8 mouse cellular contexts compared by ENCODE assay signal in genomic region chr5:53995316-53995715, GRCm38 (mm10). TPM values are rescaled to one million over a fixed set of nuclear protein-coding genes. Genes with fewer than 3 reads are reported as not detected.
DNase-seq lines count a peak whose midpoint lies in the region; ATAC-seq and TF ChIP-seq lines count a peak whose summit lies in the region.

No protein-coding gene starts in this region.

- H3K4me1 ChIP-seq in forebrain, embryonic 10.5 days, result peaks cover 30% of the 10 kb centered on the region
- peaks cover 21% of the 10 kb centered on the region for H3K4me1 ChIP-seq in heart, embryonic 15.5 days (replicated peaks)
- H3K4me1 ChIP-seq in liver, embryonic 16.5 days (ENCODE audit: control insufficient read depth, low read depth, low read length), result peaks cover 20% of the 10 kb centered on the region
- peaks cover 10% of the 10 kb centered on the region for H3K4me1 ChIP-seq in neural tube, embryonic 12.5 days
- no peaks in the 10 kb centered on the region for H3K4me1 ChIP-seq in stomach, postnatal 0 days (replicated peaks; ENCODE audit: control insufficient read depth, insufficient read depth)

- TF ChIP-seq EP300 in stomach, postnatal 0 days (optimal IDR thresholded peaks at IDR 0.05), result no peak

- WGBS in forebrain, embryonic 10.5 days, result 1% methylated on average over 34 of the region's 34 CpGs
- under 1% methylated on average over 34 of the region's 34 CpGs for WGBS in heart, embryonic 15.5 days
- under 1% methylated on average over 34 of the region's 34 CpGs for WGBS in liver, embryonic 16.5 days (ENCODE audit: insufficient replicate concordance)
- WGBS in neural tube, embryonic 12.5 days, result 0% methylated on average over 34 of the region's 34 CpGs
- under 1% methylated on average over 34 of the region's 34 CpGs for WGBS in stomach, postnatal 0 days

- H3K36me3 ChIP-seq in forebrain, embryonic 10.5 days (replicated peaks), result no peaks in the 10 kb centered on the region
- H3K36me3 ChIP-seq in heart, embryonic 15.5 days, result no peaks in the 10 kb centered on the region
- H3K36me3 ChIP-seq in liver, embryonic 16.5 days (ENCODE audit: control insufficient read depth, insufficient read depth), result no peaks in the 10 kb centered on the region
- H3K36me3 ChIP-seq in neural tube, embryonic 12.5 days, result no peaks in the 10 kb centered on the region
- no peaks in the 10 kb centered on the region for H3K36me3 ChIP-seq in stomach, postnatal 0 days (ENCODE audit: control insufficient read depth, insufficient read depth, low read length)

- peak overlapping the region; percentile 60 for H3K9ac ChIP-seq in heart, embryonic 15.5 days
- H3K9ac ChIP-seq in liver, embryonic 16.5 days (ENCODE audit: low read depth, low read length), result peak overlapping the region; percentile 53
- H3K9ac ChIP-seq in neural tube, embryonic 12.5 days, result peak overlapping the region; percentile 58
- peak overlapping the region; percentile 58 for H3K9ac ChIP-seq in stomach, postnatal 0 days (ENCODE audit: low read length)

- H3K9me3 ChIP-seq in forebrain, embryonic 10.5 days, result no peaks in the 10 kb centered on the region
- no peaks in the 10 kb centered on the region for H3K9me3 ChIP-seq in heart, embryonic 15.5 days (replicated peaks)
- H3K9me3 ChIP-seq in liver, embryonic 16.5 days (replicated peaks; ENCODE audit: control insufficient read depth, low read length), result no peaks in the 10 kb centered on the region
- H3K9me3 ChIP-seq in neural tube, embryonic 12.5 days, result no peaks in the 10 kb centered on the region
- H3K9me3 ChIP-seq in stomach, postnatal 0 days (ENCODE audit: control insufficient read depth, low read length), result no peaks in the 10 kb centered on the region

- H3K27ac ChIP-seq in forebrain, embryonic 10.5 days, result peak overlapping the region; percentile 82
- H3K27ac ChIP-seq in heart, embryonic 15.5 days, result no peak overlapping the region
- no peak overlapping the region for H3K27ac ChIP-seq in liver, embryonic 16.5 days (ENCODE audit: low read length)
- no peak overlapping the region for H3K27ac ChIP-seq in neural tube, embryonic 12.5 days
- H3K27ac ChIP-seq in stomach, postnatal 0 days (replicated peaks), result peak overlapping the region; percentile 67; the same call in 1 of the 2 replicates

- no peak for TF ChIP-seq CTCF in stomach, postnatal 0 days (IDR thresholded peaks at IDR 0.05; ENCODE audit: low read depth)

- DNase-seq in CD4-positive, CD25-positive, alpha-beta regulatory T cell, adult 2 months (ENCODE audit: low read depth, low spot score), result peak; percentile 97
- DNase-seq in c-Kit-negative CD71-positive TER-119-positive erythroid progenitor cells, embryonic 14.5 days (ENCODE audit: low read depth, low spot score), result peak; percentile 17
- DNase-seq in forebrain, embryonic 10.5 days (ENCODE audit: extremely low spot score, low spot score), result peak; percentile 49
- peak; percentile 86 to 92 for DNase-seq in kidney, postnatal 25 days
- DNase-seq in stomach, postnatal 0 days (ENCODE audit: low spot score), result peak; percentile 89

- peak; percentile 24 for ATAC-seq in heart, embryonic 15.5 days (replicated peaks; ENCODE audit: insufficient number of reproducible peaks, insufficient read depth, low FRiP score, low read depth)
- ATAC-seq in liver, embryonic 16.5 days (ENCODE audit: low read depth), result peak; percentile 17; the same call in 1 of the 2 replicates
- ATAC-seq in neural tube, embryonic 12.5 days (ENCODE audit: low FRiP score, low read depth), result no peak
- ATAC-seq in stomach, postnatal 0 days (ENCODE audit: low FRiP score, low TSS enrichment), result peak; percentile 77

- peaks cover 30% of the 10 kb centered on the region for H3K27me3 ChIP-seq in forebrain, embryonic 10.5 days (ENCODE audit: poor library complexity, severe bottlenecking)
- no peaks in the 10 kb centered on the region for H3K27me3 ChIP-seq in heart, embryonic 15.5 days
- peaks cover 7% of the 10 kb centered on the region for H3K27me3 ChIP-seq in liver, embryonic 16.5 days (ENCODE audit: control insufficient read depth, insufficient read depth, low read depth, low read length)
- H3K27me3 ChIP-seq in neural tube, embryonic 12.5 days (replicated peaks), result no peaks in the 10 kb centered on the region
- no peaks in the 10 kb centered on the region for H3K27me3 ChIP-seq in stomach, postnatal 0 days (ENCODE audit: control insufficient read depth, insufficient read depth, low read length)

- peak overlapping the region; percentile 67 for H3K4me3 ChIP-seq in forebrain, embryonic 10.5 days
- H3K4me3 ChIP-seq in heart, embryonic 15.5 days, result peak overlapping the region; percentile 65
- peak overlapping the region; percentile 62 for H3K4me3 ChIP-seq in liver, embryonic 16.5 days (ENCODE audit: low read depth, low read length)
- H3K4me3 ChIP-seq in neural tube, embryonic 12.5 days, result peak overlapping the region; percentile 49
- peak overlapping the region; percentile 51 for H3K4me3 ChIP-seq in stomach, postnatal 0 days (ENCODE audit: low read depth, low read length)

- peak overlapping the region; percentile 94 for H3K4me2 ChIP-seq in heart, embryonic 15.5 days
- H3K4me2 ChIP-seq in liver, embryonic 16.5 days (ENCODE audit: low read depth, low read length), result peak overlapping the region; percentile 80
- H3K4me2 ChIP-seq in neural tube, embryonic 12.5 days (replicated peaks), result peak overlapping the region; percentile 93
- H3K4me2 ChIP-seq in stomach, postnatal 0 days (replicated peaks; ENCODE audit: low read depth), result peak overlapping the region; percentile 82

RNA-seq across cellular contexts. Expression of gene Stim2, which starts 3.0 kb away (rescaled TPM):
- polyA plus RNA-seq in forebrain, embryonic 10.5 days (2016; fragmentation: Nextera tagmentation; extraction: Ambion mirVana), result 13.6 and 15.0 TPM in 2 replicates
- 11.3 and 16.9 TPM in 2 replicates for polyA plus RNA-seq in heart, embryonic 15.5 days (2015; fragmentation: Nextera tagmentation; extraction: Ambion mirVana)
- 3.0 and 4.4 TPM in 2 replicates for polyA plus RNA-seq in liver, embryonic 16.5 days (2015; fragmentation: Nextera tagmentation; extraction: Ambion mirVana)
- polyA plus RNA-seq in neural tube, embryonic 12.5 days (2016; fragmentation: Nextera tagmentation; extraction: Ambion mirVana), result 27.0 and 29.5 TPM in 2 replicates
- polyA plus RNA-seq in stomach, postnatal 0 days (2015; fragmentation: Nextera tagmentation; extraction: Ambion mirVana), result 14.0 TPM in 2 replicates

Comparison
In these comparisons a context has a peak if more than half of its experiments do, and no peak if none do; other contexts are left out.
1. DNase-seq: peak in every context shown above with its lines; median percentile 97 in CD4-positive, CD25-positive, alpha-beta regulatory T cell, adult 2 months; 89 in kidney, postnatal 25 days; 89 in stomach, postnatal 0 days; 49 in forebrain, embryonic 10.5 days; 17 in c-Kit-negative CD71-positive TER-119-positive erythroid progenitor cells, embryonic 14.5 days.
2. H3K27ac ChIP-seq: peak in forebrain, embryonic 10.5 days (single experiment) and stomach, postnatal 0 days (single experiment); none in heart, embryonic 15.5 days (single experiment), liver, embryonic 16.5 days (single experiment) and neural tube, embryonic 12.5 days (single experiment).
3. Peak in every context shown above with its lines, with median percentiles within 50 percentile points of each other: H3K4me3 ChIP-seq, H3K4me2 ChIP-seq and H3K9ac ChIP-seq.